Mouse (Mus musculus) brain, embryonic 14.5 days (tissue): ENCODE data around the gene Tdgf1.

Experiments used
- CTCF ChIP-seq: fragments of 200-500 bp; IDR thresholded peaks from 2 replicates; pipeline ENCODE4 v1.5.1; 2012; ENCODE audit warnings: inconsistent platforms, mild to moderate bottlenecking, moderate library complexity, borderline replicate concordance; ENCODE audit not compliant: insufficient read depth, insufficient read length; ENCODE audit errors: extremely low read depth
- POLR2A ChIP-seq: fragments of 200-500 bp; IDR thresholded peaks from 2 replicates; pipeline ENCODE4 v1.6.1; 2012; ENCODE audit warnings: mild to moderate bottlenecking, inconsistent platforms, borderline replicate concordance; ENCODE audit not compliant: poor library complexity, insufficient read depth, insufficient read length, severe bottlenecking; ENCODE audit errors: extremely low read depth

- TF ChIP-seq POLR2A (no peak), CTCF (peak; percentile 93)
These were observed 23.2 kb downstream of the Tdgf1 start for GRCm38 (mm10) chr9:110922759-110923158.
